Mouse (Mus musculus) urinary bladder, postnatal 0 days (tissue): ENCODE measurements around the gene Pabpc1l. TPM values are rescaled to one million over a fixed set of nuclear protein-coding genes. Genes with fewer than 3 reads are reported as not detected.

Experiments used
- polyA plus RNA-seq: library from polyadenylated mRNA; unstranded; fragments of >200 nt; fragmentation: Nextera tagmentation; extraction: Ambion mirVana; gene quantifications from 2 replicates; pipeline ENCODE4 v1.2.1, GENCODE M21; 2015

Pabpc1l gene
- 0.17 and 0.80 TPM in 2 replicates for polyA plus RNA-seq

GRCm38 (mm10) chr2:164025150-164025549, at the start of gene Pabpc1l:
TSS of gene Pabpc1l (plus strand) at chr2:164025450.

GRCm38 (mm10) chr2:163994654-163994976, 30.6 kb upstream of the Pabpc1l start, which contains the start of gene Ywhab:
TSS of gene Ywhab (plus strand) at chr2:163994960.

GRCm38 (mm10) chr2:164070142-164070764, 45.0 kb downstream of the Pabpc1l start, which contains the start of gene Stk4:
TSS of gene Stk4 (plus strand) at chr2:164070322.

GRCm38 (mm10) chr2:164070765-164071436, 45.7 kb downstream of the Pabpc1l start, which contains the start of gene Tomm34:
TSS of gene Tomm34 (minus strand) at chr2:164071169.

Other genes starting within 250 kb of the Pabpc1l start
- 4.4 and 6.8 TPM in 2 replicates for gene Ccn5, start 204.6 kb upstream of the Pabpc1l start, polyA plus RNA-seq
- gene Kcnk15, start 171.8 kb upstream of the Pabpc1l start, polyA plus RNA-seq = not detected in 2 replicates
- gene Rims4, start 106.8 kb upstream of the Pabpc1l start, polyA plus RNA-seq = 0.04 TPM in 2 replicates
- gene Ywhab, start 30.5 kb upstream of the Pabpc1l start, polyA plus RNA-seq = 228 and 257 TPM in 2 replicates
- 10.7 and 13.0 TPM in 2 replicates for gene Stk4, start 44.9 kb downstream of the Pabpc1l start, polyA plus RNA-seq
- 23.6 and 24.4 TPM in 2 replicates for gene Tomm34, start 45.7 kb downstream of the Pabpc1l start, polyA plus RNA-seq
- gene Kcns1, start 145.7 kb downstream of the Pabpc1l start, polyA plus RNA-seq = 0.07 TPM in 1 of 2 replicates, not detected in the other
- gene Wfdc5, start 157.3 kb downstream of the Pabpc1l start, polyA plus RNA-seq = 0.08 TPM in 1 of 2 replicates, not detected in the other
- not detected in 2 replicates for gene Wfdc12, start 165.2 kb downstream of the Pabpc1l start, polyA plus RNA-seq
- not detected in 2 replicates for gene Wfdc15a, start 174.7 kb downstream of the Pabpc1l start, polyA plus RNA-seq
- 50.1 and 50.4 TPM in 2 replicates for gene Wfdc15b, start 196.2 kb downstream of the Pabpc1l start, polyA plus RNA-seq
- not detected in 2 replicates for gene Svs2, start 213.0 kb downstream of the Pabpc1l start, polyA plus RNA-seq
- gene Svs3b, start 231.2 kb downstream of the Pabpc1l start, polyA plus RNA-seq = not detected in 2 replicates